Mouse (Mus musculus) liver, embryonic 14.5 days (tissue): ENCODE results near the gene Ldlrap1.

ENCODE experiments used
- CTCF ChIP-seq: IDR thresholded peaks from 2 replicates; pipeline ENCODE4 v1.5.1; 2016; ENCODE audit warnings: antibody characterized with exemption, low read depth, control low read depth
- EP300 ChIP-seq: IDR thresholded peaks from 2 replicates; pipeline ENCODE4 v1.6.1; 2016; ENCODE audit warnings: antibody characterized with exemption, low read depth

DNA sequence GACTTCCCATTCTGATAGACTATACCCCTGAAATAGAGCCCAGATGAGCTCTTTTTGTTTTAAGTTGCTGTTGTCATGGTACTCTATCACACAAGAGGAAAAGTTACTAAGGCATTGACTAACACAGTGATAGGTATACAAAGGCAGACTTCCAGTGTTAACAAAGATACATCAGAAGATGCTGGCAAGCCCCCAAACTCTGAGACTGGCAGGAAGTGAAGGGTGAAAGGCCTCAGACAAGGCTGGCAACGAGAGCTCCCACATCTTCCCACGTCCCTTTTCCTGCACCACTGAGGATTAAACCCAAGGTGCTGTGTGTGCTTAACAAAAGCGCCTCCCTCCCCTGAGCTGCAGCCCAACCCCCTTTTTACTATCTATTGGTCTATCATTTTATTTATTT, 44.6 kb downstream of the Ldlrap1 start:
- no peak for TF ChIP-seq CTCF
- TF ChIP-seq EP300 = no peak
